Mouse (Mus musculus): ENCODE results near the gene Ttc24. TPM values are rescaled to one million over a fixed set of nuclear protein-coding genes. Genes with fewer than 3 reads are reported as not detected.

Ttc24 gene
- polyA plus RNA-seq, 1 experiment from 2014 or later: not detected

DNA sequence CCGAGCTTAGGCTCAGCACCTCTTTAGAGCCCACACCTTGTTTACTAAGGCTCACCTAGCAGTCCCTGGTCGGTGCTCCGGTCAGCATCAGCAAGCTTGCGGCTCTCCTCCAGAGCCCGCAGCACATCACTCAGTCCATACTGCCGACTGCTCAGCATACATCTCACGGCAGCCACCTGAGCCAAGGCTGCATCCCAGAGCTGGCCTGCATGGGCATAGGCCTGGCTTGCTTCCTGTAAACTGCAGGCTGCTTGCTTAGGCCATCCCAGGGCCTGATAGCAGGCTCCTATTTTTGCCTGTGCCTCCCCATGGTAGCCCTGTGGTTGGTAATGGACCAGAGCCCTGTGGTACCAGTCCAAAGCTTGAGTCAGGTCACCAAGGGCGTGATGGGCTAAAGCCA lies 3.3 kb downstream of the Ttc24 start:
- no peak overlapping the region for H3K4me3 ChIP-seq (replicated peaks)
- H3K4me2 ChIP-seq: no peak overlapping the region
- no peak overlapping the region for H3K27ac ChIP-seq
- no peak overlapping the region for H3K9ac ChIP-seq
- 80% methylated on average over 8 of the region's 8 CpGs for WGBS
- no peaks in the 10 kb centered on the region for H3K36me3 ChIP-seq
- H3K9me3 ChIP-seq (replicated peaks): no peaks in the 10 kb centered on the region
- peaks cover 14% of the 10 kb centered on the region; the same call in 1 of the 2 replicates for H3K27me3 ChIP-seq
- ATAC-seq (replicated peaks; ENCODE audit: low FRiP score): no peak
- H3K4me1 ChIP-seq: no peaks in the 10 kb centered on the region

DNA sequence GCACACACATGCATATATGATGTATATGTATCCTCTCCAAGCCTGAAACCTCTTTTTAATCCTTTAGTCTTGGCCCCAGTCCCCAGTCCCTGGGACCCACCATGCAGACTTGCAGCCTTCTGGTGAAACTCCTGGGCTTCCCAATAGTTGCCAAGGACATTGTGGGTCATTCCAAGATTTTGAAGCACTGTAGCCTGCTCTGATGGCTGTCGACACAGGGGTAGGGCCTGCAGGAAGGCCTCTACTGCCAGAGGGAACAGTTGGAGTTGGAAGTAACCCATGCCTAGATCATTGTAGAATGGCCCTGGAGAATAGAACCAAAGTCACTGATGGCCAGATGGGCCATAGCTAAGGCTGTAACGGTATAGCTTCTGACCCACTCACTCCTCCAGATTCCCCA lies 3.8 kb downstream of the Ttc24 start:
- Histone ChIP-seq H3K4me2 (no peak overlapping the region), H3K9me3 (replicated peaks) (no peaks in the 10 kb centered on the region), H3K27ac (no peak overlapping the region), H3K4me3 (replicated peaks) (no peak overlapping the region), H3K27me3 (peaks cover 15% of the 10 kb centered on the region; the same call in 1 of the 2 replicates), H3K36me3 (no peaks in the 10 kb centered on the region), H3K4me1 (no peaks in the 10 kb centered on the region), H3K9ac (no peak overlapping the region)
- 73% methylated on average over 2 of the region's 2 CpGs for WGBS
- ATAC-seq (replicated peaks; ENCODE audit: low FRiP score): no peak

DNA sequence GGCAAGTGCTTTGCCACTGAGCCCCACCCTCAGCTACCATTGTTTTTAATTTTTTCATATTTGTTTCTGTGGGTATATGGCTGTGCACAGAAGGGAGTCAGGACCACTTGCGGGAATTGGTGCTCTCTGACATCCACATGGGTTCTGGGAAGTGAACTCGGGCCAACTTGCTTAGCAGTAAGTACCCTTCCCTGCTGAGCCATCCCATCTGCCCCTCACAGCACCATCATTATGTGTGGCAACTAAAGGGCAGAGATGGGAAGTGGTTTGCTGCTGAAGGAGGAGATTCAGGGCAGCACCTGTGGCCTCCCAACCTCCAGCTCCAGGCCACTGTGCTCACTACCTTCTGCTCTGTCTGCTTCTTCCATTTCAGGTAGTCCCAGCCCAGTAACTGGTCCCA lies 4.5 kb downstream of the Ttc24 start:
- Histone ChIP-seq H3K9me3 (replicated peaks) (no peaks in the 10 kb centered on the region), H3K4me2 (no peak overlapping the region), H3K4me1 (no peaks in the 10 kb centered on the region), H3K9ac (no peak overlapping the region), H3K4me3 (replicated peaks) (no peak overlapping the region), H3K27ac (no peak overlapping the region), H3K36me3 (no peaks in the 10 kb centered on the region), H3K27me3 (peaks cover 15% of the 10 kb centered on the region; the same call in 1 of the 2 replicates)
- no peak for ATAC-seq (replicated peaks; ENCODE audit: low FRiP score)
- WGBS: 60% methylated on average over 2 of the region's 2 CpGs

DNA sequence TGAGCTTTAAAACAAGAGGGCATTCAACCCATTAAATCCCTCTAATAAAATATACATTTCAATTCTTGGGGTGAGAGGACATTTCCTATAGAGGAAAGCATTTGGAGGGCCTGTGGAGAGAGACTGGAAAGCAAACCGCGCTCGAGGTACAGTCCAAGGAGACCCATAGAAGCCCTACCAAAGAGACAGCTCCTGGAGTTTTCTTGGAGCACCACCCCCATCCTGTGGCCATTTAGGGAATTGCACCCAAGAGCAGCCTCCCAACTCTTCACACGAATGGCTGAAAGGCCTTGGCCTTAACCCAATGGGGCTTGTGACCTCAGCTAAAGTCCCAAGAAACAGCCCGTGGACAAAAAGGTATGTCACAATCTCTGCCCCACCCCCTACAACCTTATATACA lies 6.3 kb downstream of the Ttc24 start:
- H3K36me3 ChIP-seq: no peaks in the 10 kb centered on the region
- no peak overlapping the region for H3K4me2 ChIP-seq
- H3K27me3 ChIP-seq: peaks cover 15% of the 10 kb centered on the region; the same call in 1 of the 2 replicates
- under 1% methylated on average over 5 of the region's 5 CpGs for WGBS
- no peak overlapping the region for H3K27ac ChIP-seq
- 0 out of 2 replicates have a peak, but pooled peaks cover 4% of the 10 kb centered on the region for H3K4me1 ChIP-seq
- H3K9ac ChIP-seq: no peak overlapping the region
- ATAC-seq (replicated peaks; ENCODE audit: low FRiP score): peak; percentile 66; the same call in 1 of the 2 replicates
- no peak overlapping the region for H3K4me3 ChIP-seq (replicated peaks)
- no peaks in the 10 kb centered on the region for H3K9me3 ChIP-seq (replicated peaks)

DNA sequence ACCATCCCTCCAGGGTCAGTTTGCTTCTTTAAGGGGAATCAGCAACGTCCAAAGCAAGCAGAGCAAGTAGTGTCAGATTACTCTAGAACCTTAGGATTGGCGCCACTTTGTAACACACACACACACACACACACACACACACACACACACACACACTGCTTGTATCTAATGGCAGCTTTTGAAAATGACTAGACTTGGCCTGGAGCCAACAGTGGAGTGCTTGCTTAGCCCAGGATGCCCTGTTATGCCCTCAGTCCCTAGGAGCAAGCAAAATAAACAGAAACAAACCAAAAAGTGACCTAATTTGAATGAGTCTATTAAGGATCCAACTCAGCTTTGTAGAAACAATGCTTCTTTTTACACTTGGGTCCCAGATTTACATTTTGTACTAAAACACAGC lies 9.7 kb downstream of the Ttc24 start:
- no peaks in the 10 kb centered on the region for H3K36me3 ChIP-seq
- peaks cover 15% of the 10 kb centered on the region; the same call in 1 of the 2 replicates for H3K27me3 ChIP-seq
- H3K4me3 ChIP-seq (replicated peaks): no peak overlapping the region
- H3K4me2 ChIP-seq: no peak overlapping the region
- H3K27ac ChIP-seq: no peak overlapping the region
- no peaks in the 10 kb centered on the region for H3K9me3 ChIP-seq (replicated peaks)
- H3K9ac ChIP-seq: no peak overlapping the region
- 0 out of 2 replicates have a peak, but pooled peaks cover 4% of the 10 kb centered on the region for H3K4me1 ChIP-seq
- 14% methylated on average over 2 of the region's 2 CpGs for WGBS
- ATAC-seq (replicated peaks; ENCODE audit: low FRiP score): no peak

DNA sequence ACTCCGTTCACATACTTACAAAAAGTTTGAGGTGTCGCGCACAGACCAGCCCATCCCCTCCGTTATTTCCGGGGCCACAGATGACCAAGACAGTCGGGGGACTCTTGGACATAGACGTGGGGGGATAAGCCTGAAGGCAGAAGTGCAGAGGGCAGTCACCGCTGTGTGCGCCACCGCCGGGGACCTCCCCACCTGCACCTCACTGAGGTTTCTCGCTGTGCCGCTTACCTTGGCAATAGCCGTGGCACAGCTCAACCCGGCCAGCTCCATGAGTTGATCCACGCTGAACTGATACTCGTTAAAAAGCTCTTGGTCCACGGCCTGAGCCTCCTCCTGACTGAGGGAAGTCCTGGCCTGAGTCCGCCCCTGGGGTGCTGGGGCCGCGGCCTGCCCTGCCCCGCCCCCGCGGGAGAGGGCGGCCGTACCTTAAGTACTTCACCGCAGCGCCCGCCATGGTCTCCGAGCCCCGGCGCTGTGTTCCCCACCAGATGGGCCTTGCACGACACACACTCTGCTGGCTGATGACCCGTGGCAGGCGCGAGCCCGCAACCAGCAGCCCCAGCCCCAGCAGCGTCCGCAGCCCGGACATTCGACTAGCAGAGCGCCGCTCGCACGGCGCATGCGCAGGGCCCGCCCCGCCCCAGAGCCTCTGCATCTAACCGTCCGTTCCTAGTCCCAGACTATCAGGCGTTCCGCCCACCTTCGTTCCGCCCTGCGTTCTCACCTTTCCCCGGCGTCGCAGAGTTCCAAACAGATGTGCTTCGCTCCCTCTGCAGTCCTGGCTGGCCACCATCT lies 20.0 kb downstream of the Ttc24 start, which contains the start of gene Naxe:
TSS of gene Naxe (minus strand) at position 594 of the 795 bp plus-strand sequence.
- under 1% methylated on average over 60 of the region's 60 CpGs for WGBS
- Histone ChIP-seq H3K4me2 (peak within 1 kb of the TSS; percentile 87), H3K4me1 (peaks cover 18% of the 10 kb centered on the region), H3K27ac (peak within 1 kb of the TSS; percentile 90), H3K36me3 (peaks cover 38% of the 10 kb centered on the region), H3K4me3 (replicated peaks) (peak within 1 kb of the TSS; percentile 65), H3K9ac (peak within 1 kb of the TSS; percentile 77), H3K27me3 (no peaks in the 10 kb centered on the region), H3K9me3 (replicated peaks) (no peaks in the 10 kb centered on the region)
- ATAC-seq (replicated peaks; ENCODE audit: low FRiP score): peak; percentile 95

DNA sequence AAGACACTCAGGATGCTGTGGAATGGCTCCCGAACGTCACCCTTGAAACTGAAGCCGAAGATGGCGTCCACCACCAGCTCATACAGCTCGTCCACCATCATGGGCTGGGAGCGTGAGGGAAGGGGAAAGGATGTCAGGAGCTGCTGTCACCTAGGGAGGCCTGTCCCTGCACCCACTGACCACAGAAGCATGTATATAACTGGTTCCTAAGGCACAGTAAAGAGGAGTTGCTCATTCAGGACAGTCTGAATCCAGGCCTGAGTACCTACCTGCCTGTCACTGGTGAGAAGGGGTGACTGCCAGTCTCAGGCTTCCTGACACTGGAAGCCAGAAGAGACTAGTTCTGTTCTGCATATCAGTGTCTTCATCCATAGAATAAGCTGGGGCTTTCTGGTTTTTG lies 21.1 kb downstream of the Ttc24 start:
- 94% methylated on average over 6 of the region's 6 CpGs for WGBS
- Histone ChIP-seq H3K4me3 (replicated peaks) (peak overlapping the region; percentile 65), H3K27ac (no peak overlapping the region), H3K9ac (peak overlapping the region; percentile 77; the same call in 1 of the 2 replicates), H3K27me3 (no peaks in the 10 kb centered on the region), H3K4me2 (peak overlapping the region; percentile 87), H3K36me3 (peaks cover 49% of the 10 kb centered on the region), H3K9me3 (replicated peaks) (no peaks in the 10 kb centered on the region), H3K4me1 (peaks cover 18% of the 10 kb centered on the region)
- no peak for ATAC-seq (replicated peaks; ENCODE audit: low FRiP score)

DNA sequence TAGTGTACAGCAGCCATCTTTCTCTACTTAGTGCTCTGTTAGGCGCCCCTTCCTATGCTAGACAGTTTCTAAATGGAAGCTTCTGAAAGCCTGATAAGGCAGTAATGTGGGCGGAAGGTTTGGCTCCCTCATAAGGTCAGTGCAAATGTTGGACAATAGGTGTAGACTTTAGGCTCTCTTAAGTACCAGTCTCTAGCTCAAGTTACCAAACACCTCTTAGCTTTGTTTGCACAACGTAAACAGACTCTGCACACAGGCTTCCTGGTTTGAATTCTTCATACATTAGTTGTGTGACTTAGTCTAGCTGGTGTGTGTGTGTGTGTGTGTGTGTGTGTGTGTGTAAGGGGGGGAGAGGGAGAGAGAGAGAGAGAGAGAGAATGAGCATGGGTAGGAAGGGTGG lies 28.6 kb downstream of the Ttc24 start:
- Histone ChIP-seq H3K4me1 (peaks cover 2% of the 10 kb centered on the region; the same call in 1 of the 2 replicates), H3K9ac (no peak overlapping the region), H3K9me3 (replicated peaks) (no peaks in the 10 kb centered on the region), H3K4me3 (replicated peaks) (no peak overlapping the region), H3K4me2 (no peak overlapping the region), H3K27ac (no peak overlapping the region), H3K27me3 (no peaks in the 10 kb centered on the region), H3K36me3 (peaks cover 74% of the 10 kb centered on the region)
- WGBS: 85% methylated on average over 3 of the region's 3 CpGs
- ATAC-seq (replicated peaks; ENCODE audit: low FRiP score): no peak

DNA sequence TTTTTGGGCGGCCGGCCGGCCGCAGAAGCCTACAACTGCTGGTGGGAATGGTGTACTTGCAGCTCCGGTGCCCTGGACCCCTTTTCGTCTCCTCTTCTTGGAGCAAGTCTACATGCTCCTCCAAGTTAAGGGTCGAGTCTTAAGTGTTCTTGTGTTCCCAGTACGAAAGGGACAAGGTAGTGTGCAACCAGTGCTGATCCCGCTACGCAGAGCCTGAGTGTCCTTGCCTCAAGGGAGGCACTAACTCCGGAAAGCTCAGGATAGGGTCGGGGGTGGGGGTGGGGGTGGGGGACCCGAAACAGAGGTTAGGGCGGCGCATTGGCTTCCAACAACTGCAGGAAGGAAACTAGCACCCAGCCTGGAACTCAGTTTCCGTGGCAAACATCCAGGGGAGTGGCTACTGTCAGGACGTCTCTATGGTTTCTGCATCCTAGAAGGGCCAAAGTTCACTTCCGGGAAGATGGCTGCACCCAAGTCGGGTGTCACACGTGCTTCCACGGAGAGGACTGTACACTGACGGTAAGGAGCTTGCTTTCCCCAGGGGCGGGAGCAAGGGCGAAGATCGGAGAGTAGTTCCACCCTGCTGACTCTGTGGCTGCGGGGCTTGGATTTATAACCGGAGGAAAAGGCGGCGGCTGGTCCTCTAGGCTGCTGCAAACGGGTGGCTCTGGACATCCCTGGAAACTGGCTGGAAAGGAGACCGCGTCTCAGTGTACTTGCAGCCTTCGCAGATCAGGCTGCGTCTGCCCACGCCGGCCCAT lies 35.3 kb downstream of the Ttc24 start, which contains the start of gene Gpatch4:
TSS of gene Gpatch4 (plus strand) at position 448 of the 761 bp plus-strand sequence.
- ATAC-seq (replicated peaks; ENCODE audit: low FRiP score): peak; percentile 95
- Histone ChIP-seq H3K4me1 (peaks cover 12% of the 10 kb centered on the region), H3K36me3 (peaks cover 13% of the 10 kb centered on the region; the same call in 1 of the 2 replicates), H3K27ac (peak within 1 kb of the TSS; percentile 63), H3K4me2 (peak within 1 kb of the TSS; percentile 72), H3K9me3 (replicated peaks) (no peaks in the 10 kb centered on the region), H3K9ac (peak within 1 kb of the TSS; percentile 68), H3K4me3 (replicated peaks) (peak within 1 kb of the TSS; percentile 87), H3K27me3 (peaks cover 31% of the 10 kb centered on the region)
- WGBS: 9% methylated on average over 36 of the region's 36 CpGs

DNA sequence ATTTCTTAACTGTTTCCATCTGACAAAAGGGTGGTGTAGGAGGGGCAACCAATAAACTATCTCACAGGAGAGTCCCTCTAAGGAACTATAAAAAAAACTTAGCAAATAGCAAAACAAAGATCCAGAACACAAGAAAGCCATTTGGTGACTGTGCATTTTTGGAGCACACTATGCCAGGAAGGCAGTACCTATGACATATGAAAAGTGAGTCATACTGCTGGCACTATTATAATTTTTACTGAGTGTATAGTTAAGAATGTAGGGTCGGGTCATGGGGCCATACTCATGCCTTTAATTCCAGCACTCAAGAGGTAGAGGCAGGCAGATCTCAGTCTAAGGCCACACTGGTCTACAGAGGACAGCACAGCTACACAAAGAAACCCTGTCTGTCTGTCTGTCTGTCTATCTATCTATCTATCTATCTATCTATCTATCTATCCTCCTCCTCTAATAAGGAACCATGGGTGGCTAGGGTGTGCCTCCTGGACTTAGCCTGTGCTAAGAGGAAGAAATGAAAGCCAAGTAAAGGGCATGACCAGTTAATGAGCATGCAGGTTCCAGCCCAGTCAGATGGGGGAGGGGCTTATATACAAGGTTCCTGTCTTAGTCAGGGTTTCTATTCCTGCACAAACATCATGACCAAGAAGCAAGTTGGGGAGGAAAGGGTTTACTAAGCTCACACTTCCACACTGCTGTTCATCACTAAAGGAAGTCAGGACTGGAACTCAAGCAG lies 42.4 kb downstream of the Ttc24 start:
- no peak overlapping the region for H3K4me2 ChIP-seq
- H3K36me3 ChIP-seq: no peaks in the 10 kb centered on the region
- H3K9ac ChIP-seq: no peak overlapping the region
- H3K27ac ChIP-seq: no peak overlapping the region
- 59% methylated on average over 1 of the region's 1 CpGs for WGBS
- peaks cover 70% of the 10 kb centered on the region for H3K27me3 ChIP-seq
- H3K4me1 ChIP-seq: peaks cover 8% of the 10 kb centered on the region; the same call in 1 of the 2 replicates
- no peak for ATAC-seq (replicated peaks; ENCODE audit: low FRiP score)
- H3K9me3 ChIP-seq (replicated peaks): no peaks in the 10 kb centered on the region
- H3K4me3 ChIP-seq (replicated peaks): no peak overlapping the region

DNA sequence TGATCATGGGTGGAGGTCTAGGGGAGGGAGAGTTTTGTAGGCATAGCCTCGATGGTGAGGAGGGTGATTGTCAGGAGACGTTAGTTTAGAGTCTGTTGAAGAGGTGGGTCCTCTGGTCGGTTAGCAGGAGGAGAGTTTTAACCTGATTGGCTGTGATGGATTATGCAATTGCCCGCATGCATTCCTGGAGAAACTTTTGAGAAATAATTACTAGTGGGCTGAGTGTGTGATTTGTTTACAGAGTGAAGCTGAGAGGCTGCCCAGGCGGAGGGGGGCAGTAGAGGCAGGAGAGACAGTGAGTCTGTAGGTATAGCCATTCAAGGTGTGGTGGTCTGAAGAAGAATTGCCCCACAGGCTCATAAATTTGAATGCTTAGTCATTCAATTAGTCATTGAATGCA lies 44.6 kb downstream of the Ttc24 start:
- Histone ChIP-seq H3K4me2 (no peak overlapping the region), H3K9ac (no peak overlapping the region), H3K4me3 (replicated peaks) (no peak overlapping the region), H3K4me1 (peaks cover 10% of the 10 kb centered on the region; the same call in 1 of the 2 replicates), H3K9me3 (replicated peaks) (no peaks in the 10 kb centered on the region), H3K27ac (no peak overlapping the region), H3K36me3 (no peaks in the 10 kb centered on the region), H3K27me3 (peaks cover 68% of the 10 kb centered on the region)
- ATAC-seq (replicated peaks; ENCODE audit: low FRiP score): no peak
- 70% methylated on average over 5 of the region's 5 CpGs for WGBS

Measured in kidney, embryonic 15.5 days (tissue).